Mouse (Mus musculus) ES-E14 (cell line): Measurements from ENCODE around the gene Mical2.

Experiments
- CHD2 ChIP-seq: IDR thresholded peaks from 2 replicates; pipeline ENCODE4 v1.6.1; 2014; ENCODE audit warnings: mild to moderate bottlenecking, low read depth, low read length, inconsistent platforms
- HCFC1 ChIP-seq: IDR thresholded peaks from 2 replicates; pipeline ENCODE4 v1.6.1; 2012; ENCODE audit warnings: low read length, inconsistent platforms, borderline replicate concordance; ENCODE audit not compliant: insufficient read depth

- TF ChIP-seq HCFC1 (no peak), CHD2 (no peak)
Measured at GRCm38 (mm10) chr7:112187536-112188459, 37.9 kb upstream of the Mical2 start.
